Mouse (Mus musculus) adrenal gland, postnatal 36 days (tissue): Measurements from ENCODE around the gene Ttc30a2. TPM values are rescaled to one million over a fixed set of nuclear protein-coding genes. Genes with fewer than 3 reads are reported as not detected.
"Not testable (repeated sequence)": the region's sequence is repeated elsewhere in the genome, so short reads cannot be mapped to it uniquely, and the experiment has no call there.

Experiments used
- DNase-seq, 2 experiments: peaks; one replicate each; pipeline ENCODE4 v3.0.0; 2021; ENCODE audit warnings: mixed read lengths in 1 of 2
- total RNA-seq, 2 experiments: library from RNA; stranded (reverse); gene quantifications; 2 replicates each; pipeline ENCODE4 v1.2.3; 2021

Gene Ttc30a2
- total RNA-seq, 2 experiments from 2014 or later = 0.43 to 0.49 TPM

DNA sequence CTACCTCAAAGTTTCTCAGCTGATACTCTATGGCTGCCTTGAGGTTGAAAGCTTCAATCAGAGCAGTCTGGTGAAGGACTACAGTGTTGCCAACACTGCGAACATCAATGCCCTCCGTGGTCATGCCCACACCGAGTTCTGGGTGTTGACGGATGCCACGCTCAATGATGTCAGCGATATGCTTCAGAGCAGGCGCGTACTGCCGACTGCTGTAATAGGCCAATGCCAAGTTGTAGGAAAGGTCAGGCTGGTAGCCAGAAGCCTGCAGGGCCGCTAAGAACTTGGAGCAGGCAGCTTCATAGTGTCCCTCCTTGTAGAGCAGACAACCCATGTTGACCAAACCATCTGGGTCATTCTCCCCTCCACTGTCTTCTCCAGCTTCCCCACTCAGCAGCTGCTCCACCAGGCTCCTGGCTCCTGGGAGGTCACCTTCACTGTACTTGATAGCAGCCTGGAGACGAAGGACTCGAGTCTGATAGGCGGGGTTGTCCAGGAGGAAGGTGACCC, 3.0 kb upstream of the Ttc30a2 start:
- not testable (repeated sequence) for DNase-seq

DNA sequence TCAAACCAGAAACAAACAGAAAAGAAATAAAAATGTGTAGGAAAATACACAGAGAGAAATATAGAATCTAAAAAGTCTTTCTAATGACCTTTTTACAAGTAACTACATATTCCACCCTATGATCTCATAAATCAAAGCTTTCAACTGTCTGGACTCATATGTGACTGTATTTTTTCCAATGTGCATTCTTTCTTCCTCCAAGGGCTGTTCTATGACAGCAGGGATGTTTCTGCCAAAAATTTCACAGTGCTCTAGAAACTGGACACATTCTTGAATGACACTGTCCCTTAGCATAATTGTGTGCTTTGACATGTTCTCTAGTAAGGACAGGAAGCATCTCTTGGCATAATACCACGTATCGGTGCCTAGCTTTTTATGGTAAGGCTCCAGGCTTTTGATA, 1.9 kb downstream of the Ttc30a2 start:
- DNase-seq = not testable (repeated sequence)

DNA sequence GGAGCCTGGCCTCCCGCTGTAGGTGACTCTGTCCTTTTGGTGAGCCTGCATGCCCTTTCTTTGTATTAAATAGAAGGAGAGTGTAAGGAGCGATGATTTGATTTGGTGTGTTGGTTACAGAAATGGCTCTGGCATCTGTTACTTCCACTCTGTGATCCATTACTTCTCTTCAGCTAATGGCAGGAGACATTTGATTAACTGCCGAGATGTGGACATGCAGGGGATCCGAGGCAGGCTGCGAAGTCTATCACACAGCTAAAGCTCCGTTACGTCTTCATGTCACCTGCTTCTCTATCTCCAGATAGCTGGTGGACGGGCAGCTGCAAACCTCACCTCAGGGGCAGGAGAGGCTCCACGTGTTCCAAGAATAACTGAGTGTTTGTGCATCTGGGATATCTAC, 3.8 kb downstream of the Ttc30a2 start:
- no peak for DNase-seq

DNA sequence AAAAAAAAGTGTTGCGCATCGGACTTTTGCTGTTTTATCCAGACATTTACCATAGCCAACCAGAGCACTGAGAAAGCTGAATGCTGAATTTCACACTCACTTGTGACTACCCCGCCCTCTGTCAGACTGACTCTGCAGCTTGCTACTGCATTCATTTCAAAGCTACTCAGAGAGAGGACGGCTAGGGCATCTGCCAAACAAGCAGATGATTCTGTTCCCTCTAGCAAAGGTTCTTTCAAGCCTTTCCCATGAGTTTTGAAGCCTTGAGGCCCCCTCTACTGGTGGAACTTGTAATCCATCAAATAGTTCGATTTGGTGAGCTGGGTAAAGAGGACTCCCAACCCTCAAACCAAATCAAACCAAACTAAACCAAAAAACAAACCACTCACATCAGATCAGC, 13.0 kb downstream of the Ttc30a2 start:
- DNase-seq = peak; percentile 64 to 75

DNA sequence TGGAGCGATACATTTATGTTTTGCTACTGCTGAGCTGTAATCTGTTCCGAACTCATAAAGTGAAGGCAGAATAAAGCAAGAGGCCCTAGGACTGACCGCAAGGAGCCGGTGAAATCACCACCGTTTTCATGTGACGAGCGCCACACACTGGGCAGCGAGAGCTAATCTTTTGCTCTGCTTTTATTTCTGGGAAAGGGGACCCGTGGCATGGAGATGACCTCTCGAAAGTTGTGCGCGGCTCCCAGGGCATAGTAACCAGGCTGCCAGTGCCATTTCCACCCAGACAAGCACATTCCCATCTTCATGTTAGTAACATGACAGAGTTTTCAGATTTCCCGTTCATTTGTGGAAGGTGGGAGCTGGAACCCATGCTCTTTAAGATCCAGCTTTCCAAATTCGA, 13.5 kb downstream of the Ttc30a2 start:
- peak; percentile 88 for DNase-seq

DNA sequence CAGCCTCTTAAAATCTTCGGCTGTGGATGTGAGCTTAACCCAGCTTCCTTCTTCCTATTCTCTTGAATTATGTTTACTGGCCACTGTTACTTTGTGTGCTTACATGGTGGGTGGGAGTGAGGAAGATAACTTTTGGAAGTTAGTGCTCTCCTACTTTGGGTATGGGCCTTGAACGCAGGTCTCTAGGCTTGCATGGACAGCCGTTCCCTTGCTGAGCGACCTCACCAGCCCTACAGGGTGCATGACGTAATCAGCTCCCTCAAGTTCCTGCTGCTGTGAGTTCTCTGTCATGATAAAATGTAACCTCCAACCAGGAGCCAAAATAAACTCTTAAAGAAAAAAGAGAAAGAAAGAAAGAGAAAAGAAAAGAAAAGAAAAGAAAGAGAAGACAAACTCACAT, 13.9 kb downstream of the Ttc30a2 start:
- DNase-seq = peak in 1 of 2 experiments; percentile 37

DNA sequence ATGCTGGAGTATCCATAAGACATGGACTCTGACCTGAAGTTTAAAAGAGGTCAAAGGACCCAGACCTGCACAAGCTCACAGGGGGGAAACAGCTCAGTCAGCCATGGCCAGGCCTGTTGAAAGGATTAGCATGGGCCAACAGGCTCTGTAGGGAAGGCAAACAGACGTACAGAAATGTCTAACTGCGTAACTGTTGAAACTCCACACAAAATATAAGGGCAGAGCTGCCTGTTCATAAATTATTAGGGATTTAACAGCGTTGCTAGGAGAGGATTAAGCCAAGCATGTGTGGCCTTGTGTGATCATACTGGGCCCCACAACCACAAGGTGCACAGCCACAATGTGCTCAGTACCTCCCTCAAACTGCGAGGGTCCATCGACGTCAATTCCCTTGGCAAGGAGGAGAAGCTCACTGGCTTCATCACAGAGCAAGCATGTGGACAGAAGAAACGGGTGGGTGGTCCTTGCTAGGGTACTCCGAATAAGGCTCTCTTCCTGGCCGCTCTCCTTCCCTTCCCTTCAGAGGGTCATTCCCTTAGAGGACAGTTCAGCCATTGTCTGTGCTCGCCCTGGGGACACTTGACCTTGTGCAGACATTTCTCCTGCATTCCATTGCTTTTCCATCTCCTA, 14.6 kb downstream of the Ttc30a2 start:
- no peak for DNase-seq

DNA sequence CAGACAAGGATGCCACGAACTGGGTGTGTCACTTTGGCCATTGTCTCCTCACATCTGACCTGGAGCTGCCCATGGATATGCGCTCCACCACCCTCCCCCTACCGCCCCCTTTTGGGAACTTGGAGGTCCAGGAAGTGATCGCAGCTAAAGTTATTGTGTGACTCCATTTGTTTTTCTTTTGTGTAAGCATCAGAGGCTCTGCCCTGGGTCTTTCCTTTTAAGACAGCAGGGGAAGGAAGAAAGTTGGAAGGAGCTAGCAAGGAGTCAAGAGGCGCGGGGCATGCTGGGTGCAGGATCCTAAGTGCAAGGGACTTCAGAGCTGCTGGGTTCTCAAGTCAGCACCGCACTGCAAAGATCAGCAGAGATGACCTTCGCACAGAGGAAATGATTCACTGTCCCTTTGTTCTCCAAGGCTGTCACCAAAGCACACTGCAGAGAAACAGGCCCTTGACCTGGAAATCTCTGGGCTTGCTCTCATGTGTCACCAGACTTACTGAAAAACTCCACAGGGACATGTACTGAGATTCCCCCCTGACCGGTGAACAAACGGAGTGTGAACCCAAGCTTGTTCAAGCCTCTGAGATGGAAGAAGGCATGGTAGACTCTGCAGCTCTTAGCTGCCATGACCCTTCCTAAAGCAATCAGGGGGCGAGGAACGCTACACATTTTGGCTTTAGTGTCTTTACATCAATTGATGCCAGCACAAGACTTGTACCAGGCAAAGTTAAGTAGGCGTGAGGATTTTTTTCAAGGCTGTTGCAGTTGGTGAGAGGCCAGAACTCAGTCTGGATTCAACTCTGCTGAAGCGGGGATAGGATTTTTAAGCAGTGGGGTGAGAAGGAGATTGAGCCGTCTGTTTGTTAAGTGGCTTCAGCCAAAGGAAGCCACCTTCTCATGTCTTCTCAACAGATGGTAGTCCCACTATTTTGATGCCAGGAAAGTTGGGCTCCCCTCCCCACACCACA, 17.3 kb downstream of the Ttc30a2 start:
- peak; percentile 79 to 80 for DNase-seq

DNA sequence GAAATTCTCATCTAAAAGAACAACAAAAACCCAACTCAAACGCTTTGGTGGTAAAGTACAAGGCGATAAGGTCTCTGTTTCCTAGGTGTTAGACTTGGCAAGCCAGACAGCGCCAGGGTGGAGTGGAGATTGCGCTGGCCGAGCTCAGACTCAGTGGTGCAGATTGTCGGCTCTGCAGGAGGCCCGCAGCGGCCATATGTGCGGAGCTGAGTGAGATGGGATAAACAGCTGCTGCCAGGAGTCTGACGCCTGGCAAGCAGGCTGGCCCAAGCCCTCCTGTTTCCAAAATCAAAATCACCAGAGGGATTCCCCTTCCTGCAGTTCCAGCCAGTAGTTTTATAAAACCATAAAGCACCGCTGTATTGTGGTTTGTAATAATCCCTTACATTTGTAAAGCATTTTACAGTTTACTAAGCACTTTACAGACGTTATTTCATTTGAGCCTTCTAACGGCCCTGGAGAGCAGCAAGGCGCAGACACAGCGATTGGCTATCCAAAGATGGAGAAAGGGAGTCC, 18.1 kb downstream of the Ttc30a2 start:
- peak; percentile 29 to 39 for DNase-seq

DNA sequence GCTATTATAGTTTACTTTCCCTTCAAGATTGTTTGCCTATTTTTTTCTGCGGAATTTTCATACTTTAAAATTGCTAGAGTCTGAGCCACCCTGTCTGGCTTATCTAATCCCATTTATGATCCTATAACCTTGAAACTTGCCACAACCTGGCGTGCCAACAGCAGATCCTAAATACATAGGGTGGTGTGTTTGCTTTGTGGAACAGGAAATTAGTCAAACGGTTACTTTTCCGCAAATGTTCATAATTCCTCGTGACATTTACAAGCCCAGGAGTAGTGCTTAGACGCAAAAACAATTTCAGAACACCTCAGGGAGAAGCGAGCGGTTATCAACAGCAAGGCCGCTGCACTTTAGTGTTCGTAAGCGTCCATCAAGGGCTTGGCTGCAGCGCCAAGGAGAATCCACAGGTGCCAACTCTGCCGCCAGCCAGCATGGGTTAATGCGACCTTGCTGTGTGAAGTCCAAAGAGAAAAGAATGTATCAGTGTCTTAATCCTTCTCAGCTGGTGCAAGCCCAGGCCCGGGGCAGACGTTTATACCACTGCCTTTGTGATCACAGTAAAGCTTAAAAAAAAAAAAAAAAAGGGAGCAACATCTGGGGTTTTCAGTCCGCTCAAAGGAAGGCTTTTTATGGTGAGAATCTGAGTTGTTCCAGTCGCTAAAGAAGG, 18.7 kb downstream of the Ttc30a2 start:
- peak; percentile 49 to 52 for DNase-seq

DNA sequence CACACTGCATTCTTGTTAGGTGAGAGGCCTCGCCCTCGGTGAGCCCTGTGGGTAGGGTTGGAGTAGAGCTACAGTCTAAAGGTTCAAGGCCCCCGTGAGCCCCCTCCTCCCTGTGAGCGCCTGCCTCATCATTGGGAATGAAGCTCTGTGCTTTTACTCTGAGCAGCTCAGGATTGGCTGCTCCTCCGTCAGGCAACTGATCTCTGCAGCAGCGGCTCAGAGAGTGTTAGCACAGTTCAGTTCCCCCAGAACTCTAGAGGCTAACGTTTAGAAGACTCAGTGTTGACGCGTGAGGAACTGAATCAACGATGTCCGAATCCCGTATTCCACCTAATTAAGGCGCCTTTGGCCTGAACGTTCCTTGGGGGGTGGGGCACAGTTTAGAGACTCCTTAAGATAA, 22.3 kb downstream of the Ttc30a2 start:
- no peak for DNase-seq

DNA sequence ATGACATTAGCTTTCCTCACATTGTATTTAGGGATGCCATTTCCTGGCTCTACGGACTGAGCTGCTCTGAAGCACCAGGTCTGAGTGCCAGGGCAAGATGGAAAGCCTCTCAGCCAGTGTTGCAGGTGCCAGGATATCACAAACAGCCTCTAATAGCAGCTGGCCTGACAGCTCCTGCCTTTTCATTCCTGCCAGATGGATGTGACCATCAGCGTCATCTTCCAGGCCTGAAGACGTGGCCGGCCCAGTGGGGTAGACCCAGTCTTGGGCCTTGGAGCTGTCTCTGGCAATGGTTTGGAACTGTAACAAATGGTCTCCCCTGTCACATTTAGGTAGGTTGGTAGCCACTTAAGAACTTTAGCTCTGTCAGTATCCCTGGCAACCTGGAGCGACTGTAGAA, 24.6 kb downstream of the Ttc30a2 start:
- DNase-seq = no peak

DNA sequence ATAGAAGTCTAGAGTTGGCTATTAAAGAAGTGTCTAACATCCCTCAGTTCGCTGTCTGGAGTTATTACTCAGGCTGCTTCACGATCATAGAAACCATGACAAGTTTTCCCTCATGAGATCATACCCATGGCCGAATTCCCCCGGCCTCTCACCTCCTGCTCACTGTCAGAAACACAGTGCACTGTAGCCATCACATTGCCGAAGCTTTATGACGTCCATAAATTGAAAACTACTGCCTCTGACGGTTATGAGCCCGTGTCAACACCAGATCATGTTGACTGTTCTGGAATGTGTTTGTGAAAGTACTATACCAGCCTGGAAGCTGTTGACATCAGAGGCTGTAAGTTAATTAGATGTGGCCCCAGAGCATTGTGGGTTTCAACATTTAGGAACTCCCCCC, 27.3 kb downstream of the Ttc30a2 start:
- DNase-seq = no peak

DNA sequence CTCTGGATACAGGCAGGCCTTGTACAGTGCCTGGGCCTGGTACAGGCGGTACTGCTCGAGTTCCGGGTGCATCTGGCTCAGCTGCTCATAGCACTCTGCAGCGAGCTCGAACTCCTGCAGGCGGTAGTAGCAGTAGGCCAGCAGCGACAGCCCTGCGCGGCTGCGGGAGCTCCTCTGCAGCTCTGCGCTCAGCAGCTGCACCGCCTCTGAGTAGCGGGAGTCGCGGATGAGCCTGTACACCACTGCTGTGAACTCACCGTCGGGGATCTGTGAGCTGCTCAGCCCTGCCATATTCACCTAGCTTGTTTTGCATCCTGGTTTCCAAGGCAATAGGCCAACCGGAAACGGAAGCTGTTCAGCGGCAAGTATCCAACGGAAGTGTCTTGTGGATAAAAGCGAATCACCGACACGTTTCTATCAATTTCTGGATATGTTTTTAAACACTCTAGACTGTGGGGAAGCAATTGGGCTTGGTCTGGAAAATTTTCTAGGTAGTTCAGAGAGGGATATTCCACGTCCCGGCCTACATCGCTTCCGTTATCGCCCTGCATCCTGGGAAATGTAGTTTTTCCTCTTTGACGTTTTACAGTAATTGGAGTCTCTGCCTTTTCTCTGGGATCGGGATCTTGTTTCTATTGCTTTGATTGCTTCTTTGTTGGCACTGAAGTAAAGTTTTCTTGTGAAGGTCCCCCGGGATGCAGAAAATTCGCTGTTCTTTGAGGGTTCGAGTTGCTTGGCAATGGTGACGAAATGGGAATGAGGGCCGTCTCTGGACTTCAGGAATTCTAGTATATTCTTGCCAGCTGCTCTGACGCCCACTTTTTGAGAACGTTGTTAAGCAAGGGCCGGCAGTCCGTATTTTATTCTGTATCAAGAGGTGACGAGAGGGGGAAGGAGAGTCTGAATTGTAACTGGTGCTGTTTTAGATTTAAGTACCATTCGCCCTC, 39.6 kb downstream of the Ttc30a2 start, which contains the start of gene Ttc30b:
Ttc30b (minus strand) TSS at position 469 of the 947 bp plus-strand sequence.
- peak; percentile 81 to 84 for DNase-seq

DNA sequence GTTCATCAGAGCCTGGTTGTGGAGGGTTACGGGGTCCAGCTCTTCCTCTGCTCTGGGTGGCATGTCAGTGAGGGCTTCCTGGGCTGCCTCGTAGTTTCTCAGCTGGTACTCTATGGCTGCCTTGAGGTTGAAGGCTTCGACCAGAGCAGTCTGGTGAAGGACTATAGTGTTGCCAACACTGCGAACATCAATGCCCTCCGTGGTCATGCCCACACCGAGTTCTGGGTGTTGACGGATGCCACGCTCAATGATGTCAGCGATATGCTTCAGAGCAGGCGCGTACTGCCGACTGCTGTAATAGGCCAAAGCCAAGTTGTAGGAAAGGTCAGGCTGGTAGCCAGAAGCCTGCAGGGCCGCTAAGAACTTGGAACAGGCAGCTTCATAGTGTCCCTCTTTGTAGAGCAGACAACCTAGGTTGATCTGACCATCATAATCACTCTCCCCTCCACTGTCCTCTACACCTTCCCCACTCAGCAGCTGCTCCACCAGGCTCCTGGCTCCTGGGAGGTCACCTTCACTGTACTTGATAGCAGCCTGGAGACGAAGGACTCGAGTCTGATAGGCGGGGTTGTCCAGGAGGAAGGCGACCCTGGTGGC, 40.4 kb downstream of the Ttc30a2 start:
- DNase-seq = peak in 1 of 2 experiments; percentile 15

DNA sequence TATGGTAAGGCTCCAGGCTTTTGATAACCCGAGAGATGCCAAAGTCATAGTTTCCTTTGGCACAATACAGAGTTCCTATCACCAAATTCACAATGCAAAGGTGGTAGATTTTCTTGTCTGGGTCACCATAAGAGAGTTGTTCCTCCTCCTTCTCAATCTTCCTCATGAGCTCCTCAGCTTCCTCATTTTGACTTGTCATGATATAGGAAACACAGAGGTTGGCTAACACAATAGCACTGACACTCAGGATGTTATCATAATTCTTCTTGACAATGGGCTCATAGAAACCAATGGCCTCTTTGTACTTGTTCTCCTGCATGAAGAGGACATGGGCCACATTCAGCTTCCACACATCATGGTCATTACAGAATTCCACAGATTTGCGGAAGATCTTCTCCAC, 41.3 kb downstream of the Ttc30a2 start:
- DNase-seq = not testable (repeated sequence)

DNA sequence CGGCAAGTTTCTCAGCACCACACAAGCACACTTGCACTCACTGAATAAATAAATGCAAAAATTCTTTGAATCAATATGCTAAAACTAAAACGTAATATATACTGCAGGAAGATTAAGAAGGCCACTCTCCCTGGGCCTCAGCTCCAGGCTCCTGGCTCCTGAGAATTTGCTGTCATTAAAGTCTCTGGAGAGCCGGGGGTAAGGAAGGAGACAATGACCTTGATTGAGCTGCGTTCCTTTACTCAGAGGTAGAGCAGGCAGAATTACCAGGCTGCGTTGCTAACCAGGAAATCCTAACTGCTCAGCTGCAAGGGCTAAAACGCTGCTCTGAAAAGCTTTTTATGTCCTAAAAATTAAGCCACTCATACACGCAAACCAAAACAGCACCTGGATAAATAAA, 44.4 kb downstream of the Ttc30a2 start:
- peak in 1 of 2 experiments; percentile 5 for DNase-seq

DNA sequence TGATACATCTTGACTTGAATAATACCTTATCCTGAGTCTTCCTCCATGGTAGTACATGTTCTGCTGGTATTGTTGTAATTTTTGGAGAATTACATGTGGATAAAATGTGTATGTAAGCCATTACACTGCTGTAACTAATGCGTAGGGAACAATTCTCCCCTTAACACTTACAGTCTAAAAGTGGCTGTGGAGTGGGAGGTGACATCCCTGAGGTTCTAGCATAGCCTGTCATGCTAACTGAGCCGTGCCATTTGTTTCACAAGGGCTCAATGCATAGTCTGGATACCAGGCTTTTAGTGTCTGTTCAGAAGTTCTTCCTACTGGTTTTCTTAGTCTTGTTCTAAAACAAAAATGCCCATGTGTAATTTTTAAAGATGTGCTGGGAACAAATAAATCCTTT, 47.0 kb downstream of the Ttc30a2 start:
- no peak for DNase-seq

DNA sequence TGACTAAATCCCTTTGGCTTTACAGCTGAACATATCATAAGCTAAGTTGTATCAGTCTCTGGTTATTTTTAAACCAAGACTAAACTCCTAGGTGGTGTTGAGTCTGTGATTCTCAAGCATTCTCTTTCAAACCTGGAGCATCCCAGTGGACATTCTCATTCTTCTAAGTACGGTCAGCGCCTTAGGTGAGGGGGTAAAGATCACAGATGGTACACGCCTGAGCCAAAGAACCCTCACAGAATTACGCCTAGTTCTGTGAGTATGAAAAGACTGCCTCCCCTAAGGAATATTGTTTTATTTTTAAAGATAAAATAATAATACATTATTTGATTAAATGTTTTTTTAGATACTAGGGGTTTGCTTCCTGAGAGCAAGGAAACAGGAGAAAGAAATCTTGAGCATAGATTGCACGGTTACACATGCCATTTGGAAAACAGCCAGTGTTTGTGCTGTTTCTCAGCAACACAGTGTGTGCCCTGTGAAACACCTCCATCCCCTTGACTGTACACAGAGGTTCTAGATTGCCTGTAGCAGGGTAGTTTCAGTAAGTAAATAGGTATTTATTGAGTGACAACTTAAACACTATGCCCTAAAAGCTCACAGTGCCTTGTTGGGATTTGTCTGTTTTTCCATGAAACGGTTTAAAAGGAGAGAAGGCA, 48.1 kb downstream of the Ttc30a2 start:
- no peak for DNase-seq

DNA sequence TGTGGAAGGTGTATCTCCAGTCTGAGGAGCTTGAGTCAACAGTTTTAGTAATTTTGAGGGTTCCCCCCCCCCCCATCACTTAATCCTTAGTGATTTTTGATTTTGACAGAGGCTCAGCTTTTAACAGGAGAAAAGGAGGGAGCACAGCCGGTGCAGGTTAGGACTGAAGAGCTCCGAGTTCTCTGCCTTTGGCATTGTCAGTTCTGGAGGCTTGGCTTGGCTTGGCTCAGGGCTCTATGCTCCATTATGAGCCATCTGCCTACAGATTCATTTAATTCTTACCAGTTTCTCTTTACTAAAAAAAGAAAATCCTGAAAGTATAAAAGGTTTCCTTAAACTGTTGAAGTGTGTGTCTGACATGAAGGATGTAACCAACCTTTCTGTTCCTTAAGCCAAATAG, 48.8 kb downstream of the Ttc30a2 start:
- DNase-seq = no peak
